Mouse (Mus musculus) heart, postnatal 0 days (tissue): Measurements from ENCODE around the gene Nos3. TPM values are rescaled to one million over a fixed set of nuclear protein-coding genes. Genes with fewer than 3 reads are reported as not detected.

Experiments
- ATAC-seq: fragments of 200-750 bp; cut with Nextera tagmentation; 2 replicates; pipeline ENCODE4 v1.8.0; 2017; ENCODE audit warnings: low read depth, moderate number of reproducible peaks, moderate library complexity; ENCODE audit not compliant: insufficient read depth
- DNase-seq: peaks from one replicate; pipeline ENCODE4 v3.0.0-alpha.2; 2016; ENCODE audit warnings: low spot score
- H3K27ac ChIP-seq: fragments of 300-500 bp; sonication (generic); 2 replicates; pipeline ENCODE4 v1.5.1; 2014; ENCODE audit warnings: low read depth, mild to moderate bottlenecking
- H3K27me3 ChIP-seq: fragments of 300-500 bp; sonication (generic); 2 replicates; pipeline ENCODE4 v1.6.1; 2014; ENCODE audit warnings: low read length, mixed read lengths; ENCODE audit not compliant: control insufficient read depth, insufficient read depth
- H3K36me3 ChIP-seq: fragments of 300-500 bp; sonication (generic); replicated peaks from 2 replicates; pipeline ENCODE4 v1.6.1; 2014; ENCODE audit warnings: low read length, mixed read lengths; ENCODE audit not compliant: control insufficient read depth, insufficient read depth
- H3K4me1 ChIP-seq: fragments of 300-500 bp; sonication (generic); 2 replicates; pipeline ENCODE4 v1.6.1; 2014; ENCODE audit warnings: antibody characterized with exemption; ENCODE audit not compliant: control insufficient read depth, insufficient read depth
- H3K4me2 ChIP-seq: fragments of 300-500 bp; sonication (generic); 2 replicates; pipeline ENCODE4 v1.6.1; 2014; ENCODE audit warnings: low read depth, mild to moderate bottlenecking, low read length, moderate library complexity
- H3K4me3 ChIP-seq: fragments of 300-500 bp; sonication (generic); 2 replicates; pipeline ENCODE4 v1.5.1; 2014; ENCODE audit warnings: low read depth, low read length
- H3K9ac ChIP-seq: fragments of 300-500 bp; sonication (generic); replicated peaks from 2 replicates; pipeline ENCODE4 v1.6.1; 2014; ENCODE audit warnings: low read depth, low read length, mixed read lengths
- H3K9me3 ChIP-seq: fragments of 300-500 bp; sonication (generic); replicated peaks from 2 replicates; pipeline ENCODE4 v1.6.1; 2016; ENCODE audit warnings: low read length; ENCODE audit not compliant: control insufficient read depth
- CTCF ChIP-seq: IDR thresholded peaks from 2 replicates; pipeline ENCODE4 v1.5.1; 2016; ENCODE audit warnings: antibody characterized with exemption, control low read depth, low read depth
- EP300 ChIP-seq: IDR thresholded peaks from 2 replicates; pipeline ENCODE4 v1.6.1; 2016; ENCODE audit warnings: antibody characterized with exemption, low read depth
- WGBS: fragments of 180-500 bp; shearing (Covaris S2); extraction: QIAGEN DNeasy Blood & Tissue Kit; methylation state at CpG from one replicate; pipeline ENCODE4 v1.1.7; 2014; 5-methylcytosine and 5-hydroxymethylcytosine counted together
- polyA plus RNA-seq: library from polyadenylated mRNA; unstranded; fragments of >200 nt; fragmentation: Nextera tagmentation; extraction: Ambion mirVana; gene quantifications from 2 replicates; pipeline ENCODE4 v1.2.1, GENCODE M21; 2015
- total RNA-seq: library from RNA; depleted of rRNA; stranded (reverse); fragments of >200 nt; gene quantifications from 2 replicates; pipeline ENCODE4 v1.2.3, GENCODE M21; 2014; ENCODE audit warnings: low replicate concordance

The Nos3 gene
- total and polyA plus RNA-seq, 2 experiments from 2014 or later, result 25.6 to 50.9 TPM

DNA sequence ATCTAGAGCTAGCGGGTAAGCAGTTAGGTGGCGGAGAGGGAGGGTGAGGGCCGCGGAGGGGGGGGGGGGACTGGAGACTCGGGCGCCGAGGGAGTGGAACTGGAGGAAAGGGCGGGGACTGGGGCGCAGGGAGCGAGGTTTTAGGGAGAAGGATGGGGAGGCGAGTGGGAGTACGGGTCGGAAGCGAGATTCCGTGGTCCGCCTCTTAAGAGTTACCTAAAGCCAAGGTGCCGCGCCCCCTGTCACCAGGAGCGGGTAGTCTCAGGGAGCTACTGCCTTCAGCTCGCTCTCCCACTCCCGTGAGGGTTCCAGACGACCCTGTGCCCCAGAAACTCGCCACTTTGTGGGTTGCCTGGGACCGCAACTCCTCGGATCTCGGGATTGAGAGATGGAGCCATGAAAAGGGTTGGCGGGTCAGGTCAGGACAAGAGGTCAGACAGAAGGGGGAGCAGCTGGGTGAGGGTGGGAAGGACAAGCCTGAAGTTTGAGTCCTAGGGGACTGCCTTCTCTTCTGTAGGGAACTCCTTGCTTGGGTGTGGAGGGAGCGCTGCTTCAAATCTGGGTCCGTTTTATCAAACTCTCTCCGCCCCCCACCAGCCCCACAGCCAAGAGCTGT is 60.9 kb downstream of the Nos3 start:
- H3K9me3 ChIP-seq, result no peaks in the 10 kb centered on the region
- H3K36me3 ChIP-seq, result peaks cover 20% of the 10 kb centered on the region
- H3K4me3 ChIP-seq, result peak overlapping the region; percentile 72
- TF ChIP-seq EP300 (no peak), CTCF (no peak)
- WGBS, result 1% methylated on average over 22 of the region's 30 CpGs
- H3K4me2 ChIP-seq, result peak overlapping the region; percentile 77
- ATAC-seq (no peak; the same call in 1 of the 2 replicates), DNase-seq (peak; percentile 45)
- no peaks in the 10 kb centered on the region for H3K27me3 ChIP-seq
- peaks cover 24% of the 10 kb centered on the region for H3K4me1 ChIP-seq
- H3K9ac ChIP-seq, result peak overlapping the region; percentile 70
- H3K27ac ChIP-seq, result peak overlapping the region; percentile 96

- H3K9ac ChIP-seq, result peak overlapping the region; percentile 70
- WGBS, result 12% methylated on average over 10 of the region's 10 CpGs
- TF ChIP-seq EP300 (no peak), CTCF (no peak)
- no peak for DNase-seq
- no peaks in the 10 kb centered on the region for H3K9me3 ChIP-seq
- H3K4me1 ChIP-seq, result peaks cover 24% of the 10 kb centered on the region
- H3K4me3 ChIP-seq, result peak overlapping the region; percentile 72
- ATAC-seq, result no peak
- peak overlapping the region; percentile 77 for H3K4me2 ChIP-seq
- no peak overlapping the region for H3K27ac ChIP-seq
- H3K36me3 ChIP-seq, result peaks cover 22% of the 10 kb centered on the region
- no peaks in the 10 kb centered on the region for H3K27me3 ChIP-seq
These were observed 61.4 kb downstream of the Nos3 start for GRCm38 (mm10) chr5:24426037-24426432.

- Histone ChIP-seq H3K9ac (no peak overlapping the region), H3K36me3 (peaks cover 29% of the 10 kb centered on the region), H3K4me3 (peak overlapping the region; percentile 72; the same call in 1 of the 2 replicates), H3K9me3 (no peaks in the 10 kb centered on the region), H3K4me2 (peak overlapping the region; percentile 77), H3K27me3 (no peaks in the 10 kb centered on the region), H3K27ac (no peak overlapping the region), H3K4me1 (peaks cover 24% of the 10 kb centered on the region)
- 26% methylated on average over 9 of the region's 9 CpGs for WGBS
- DNase-seq (peak; percentile 31), ATAC-seq (no peak)
- TF ChIP-seq EP300, result no peak
- no peak for TF ChIP-seq CTCF
These were observed 62.1 kb downstream of the Nos3 start for GRCm38 (mm10) chr5:24426556-24427284.

DNA sequence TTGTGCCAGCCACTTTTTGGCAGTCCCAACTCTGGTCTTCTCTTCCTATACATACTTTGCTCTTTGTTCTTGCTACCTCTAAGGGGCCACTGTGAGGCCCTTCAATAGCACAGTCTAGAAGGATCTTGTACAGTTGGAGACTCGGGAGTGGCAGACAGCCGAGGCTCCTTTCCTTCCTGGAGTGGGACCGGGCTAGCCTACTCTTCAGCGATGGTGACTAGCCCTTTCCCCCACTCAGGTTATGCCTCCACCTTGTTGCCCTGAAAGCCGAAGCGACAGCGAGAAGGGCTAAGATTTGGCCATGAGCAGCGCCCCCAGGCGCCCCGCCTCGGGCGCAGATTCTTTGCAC is 62.6 kb downstream of the Nos3 start:
- Histone ChIP-seq H3K4me2 (no peak overlapping the region), H3K27ac (no peak overlapping the region), H3K27me3 (no peaks in the 10 kb centered on the region), H3K36me3 (peaks cover 34% of the 10 kb centered on the region), H3K4me1 (peaks cover 24% of the 10 kb centered on the region), H3K9ac (no peak overlapping the region), H3K9me3 (no peaks in the 10 kb centered on the region), H3K4me3 (no peak overlapping the region)
- DNase-seq (no peak), ATAC-seq (no peak)
- TF ChIP-seq EP300 (no peak), CTCF (no peak)
- WGBS, result 53% methylated on average over 12 of the region's 12 CpGs

DNA sequence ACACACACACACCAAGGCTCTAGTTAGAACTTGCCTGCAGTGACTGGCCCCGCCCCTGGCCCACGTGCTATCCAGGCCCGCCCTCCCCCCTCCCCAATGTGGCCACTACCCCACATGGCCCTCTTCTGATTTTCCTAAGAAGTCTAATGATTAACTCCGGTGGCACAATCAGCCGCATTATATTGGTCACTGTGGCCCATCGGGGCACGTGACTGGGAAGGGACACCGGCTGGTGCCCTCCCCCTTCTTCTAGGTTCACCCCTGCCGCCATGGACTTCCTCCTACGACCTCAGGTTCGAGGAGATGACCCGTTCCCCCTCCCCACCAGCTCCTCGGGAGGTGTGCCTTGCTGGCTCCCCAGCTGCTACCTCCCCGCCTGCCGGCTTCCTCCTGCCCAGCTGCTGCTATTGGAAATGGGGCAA is 63.4 kb downstream of the Nos3 start:
- ATAC-seq, result no peak
- no peak overlapping the region for H3K9ac ChIP-seq
- WGBS, result 32% methylated on average over 15 of the region's 15 CpGs

More for the DNA sequence above, 63.4 kb downstream of the Nos3 start:
- DNase-seq, result no peak
- Histone ChIP-seq H3K4me2 (no peak overlapping the region), H3K4me3 (no peak overlapping the region), H3K27me3 (no peaks in the 10 kb centered on the region), H3K9me3 (no peaks in the 10 kb centered on the region), H3K4me1 (peaks cover 19% of the 10 kb centered on the region), H3K27ac (no peak overlapping the region), H3K36me3 (peaks cover 42% of the 10 kb centered on the region)
- no peak for TF ChIP-seq CTCF
- TF ChIP-seq EP300, result no peak
